ENCODE assay signal across 9 mouse cellular contexts in genomic region chr8:84945235-84945632, GRCm38 (mm10). TPM values are rescaled to one million over a fixed set of nuclear protein-coding genes. Genes with fewer than 3 reads are reported as not detected.
DNase-seq lines count a peak whose midpoint lies in the region; ATAC-seq lines count a peak whose summit lies in the region.
"Had no signal": no experiment of that assay in that cellular context is flagged by ENCODE, and none has a peak within 500 bp of the region (broad histone marks: within the 10 kb centered on the region; RNA-seq: fewer than 3 reads in every experiment).

No protein-coding gene starts in this region.

- ATAC-seq in kidney, embryonic 15.5 days (replicated peaks; ENCODE audit: low FRiP score): peak; percentile 12; the same call in 1 of the 2 replicates
- ATAC-seq in hindbrain, embryonic 15.5 days (ENCODE audit: low FRiP score, low read depth): peak; percentile 65
- ATAC-seq in midbrain, embryonic 11.5 days (ENCODE audit: low FRiP score): peak; percentile 56

- peak overlapping the region; percentile 84 for H3K4me2 ChIP-seq in kidney, embryonic 15.5 days
- H3K4me2 ChIP-seq in hindbrain, embryonic 15.5 days: peak overlapping the region; percentile 62
- peak overlapping the region; percentile 92 for H3K4me2 ChIP-seq in midbrain, embryonic 11.5 days

- H3K27ac ChIP-seq in kidney, embryonic 15.5 days: no peak overlapping the region
- peak overlapping the region; percentile 85 for H3K27ac ChIP-seq in hindbrain, embryonic 15.5 days (replicated peaks)
- H3K27ac ChIP-seq in midbrain, embryonic 11.5 days (ENCODE audit: low read depth, low read length): no peak overlapping the region

- H3K4me3 ChIP-seq in kidney, embryonic 15.5 days (replicated peaks): peak overlapping the region; percentile 48
- peak overlapping the region; percentile 64 for H3K4me3 ChIP-seq in hindbrain, embryonic 15.5 days
- peak overlapping the region; percentile 57; the same call in 1 of the 2 replicates for H3K4me3 ChIP-seq in midbrain, embryonic 11.5 days (ENCODE audit: low read depth, low read length)

- no peak overlapping the region for H3K9ac ChIP-seq in kidney, embryonic 15.5 days
- H3K9ac ChIP-seq in hindbrain, embryonic 15.5 days: peak overlapping the region; percentile 79
- no peak overlapping the region for H3K9ac ChIP-seq in midbrain, embryonic 11.5 days (ENCODE audit: low read length)

- 4% methylated on average over 11 of the region's 11 CpGs for WGBS in kidney, embryonic 15.5 days
- WGBS in hindbrain, embryonic 15.5 days: under 1% methylated on average over 11 of the region's 11 CpGs
- 4% methylated on average over 11 of the region's 11 CpGs for WGBS in midbrain, embryonic 11.5 days

- DNase-seq in kidney, adult 8-10 months: no peak
- peak; percentile 62 to 70 for DNase-seq in cerebellum, postnatal 25 days
- DNase-seq in midbrain, embryonic 11.5 days (ENCODE audit: low spot score, missing footprints): no peak
- DNase-seq in ovary, postnatal 36 days (ENCODE audit: low spot score): no peak
- DNase-seq in ovary, postnatal 10 days (ENCODE audit: low spot score): no peak
- DNase-seq in adrenal gland, postnatal 14 days: no peak

- H3K36me3 ChIP-seq in kidney, embryonic 15.5 days: no peaks in the 10 kb centered on the region
- H3K36me3 ChIP-seq in hindbrain, embryonic 15.5 days: no peaks in the 10 kb centered on the region
- H3K36me3 ChIP-seq in midbrain, embryonic 11.5 days (ENCODE audit: control insufficient read depth, insufficient read depth, low read length): no peaks in the 10 kb centered on the region

- peaks cover 88% of the 10 kb centered on the region for H3K27me3 ChIP-seq in kidney, embryonic 15.5 days
- H3K27me3 ChIP-seq in hindbrain, embryonic 15.5 days: peaks cover 22% of the 10 kb centered on the region
- peaks cover 40% of the 10 kb centered on the region for H3K27me3 ChIP-seq in midbrain, embryonic 11.5 days (ENCODE audit: control insufficient read depth, insufficient read depth, low read length)

- H3K9me3 ChIP-seq in kidney, embryonic 15.5 days (replicated peaks): no peaks in the 10 kb centered on the region
- H3K9me3 ChIP-seq in hindbrain, embryonic 15.5 days: no peaks in the 10 kb centered on the region
- no peaks in the 10 kb centered on the region for H3K9me3 ChIP-seq in midbrain, embryonic 11.5 days (ENCODE audit: control insufficient read depth, low read length)

- H3K4me1 ChIP-seq in kidney, embryonic 15.5 days: peaks cover 20% of the 10 kb centered on the region
- H3K4me1 ChIP-seq in hindbrain, embryonic 15.5 days (replicated peaks): peaks cover 34% of the 10 kb centered on the region
- peaks cover 23% of the 10 kb centered on the region for H3K4me1 ChIP-seq in midbrain, embryonic 11.5 days (ENCODE audit: control insufficient read depth, insufficient read depth, low read length)

RNA-seq across cellular contexts. Expression of gene Rtbdn, which starts 1.6 kb away (rescaled TPM):
- 0.45 and 0.49 TPM in 2 replicates for polyA plus RNA-seq in kidney, embryonic 15.5 days (2015; fragmentation: Nextera tagmentation; extraction: Ambion mirVana)
- polyA plus RNA-seq in hindbrain, embryonic 15.5 days (2015; fragmentation: Nextera tagmentation; extraction: Ambion mirVana): 2.8 and 3.5 TPM in 2 replicates
- polyA plus RNA-seq in midbrain, embryonic 11.5 days (2014; fragmentation: Nextera tagmentation; extraction: Ambion mirVana): 0.15 TPM in 1 of 2 replicates, not detected in the other
- not detected in 2 replicates for total RNA-seq in adrenal gland, postnatal 14 days (2021)

RNA-seq across cellular contexts. Expression of gene Mast1, which starts 8.1 kb away (rescaled TPM):
- 0.40 and 0.48 TPM in 2 replicates for polyA plus RNA-seq in kidney, embryonic 15.5 days (2015; fragmentation: Nextera tagmentation; extraction: Ambion mirVana)
- 72.4 and 81.1 TPM in 2 replicates for polyA plus RNA-seq in hindbrain, embryonic 15.5 days (2015; fragmentation: Nextera tagmentation; extraction: Ambion mirVana)
- polyA plus RNA-seq in midbrain, embryonic 11.5 days (2014; fragmentation: Nextera tagmentation; extraction: Ambion mirVana): 8.8 and 10.2 TPM in 2 replicates
- 1.2 and 3.1 TPM in 2 replicates for total RNA-seq in adrenal gland, postnatal 14 days (2021)

RNA-seq across cellular contexts. Expression of gene Gm49661, which starts 24.0 kb away (rescaled TPM):
- not detected in 2 replicates for polyA plus RNA-seq in kidney, embryonic 15.5 days (2015; fragmentation: Nextera tagmentation; extraction: Ambion mirVana)
- not detected in 2 replicates for polyA plus RNA-seq in hindbrain, embryonic 15.5 days (2015; fragmentation: Nextera tagmentation; extraction: Ambion mirVana)
- not detected in 2 replicates for polyA plus RNA-seq in midbrain, embryonic 11.5 days (2014; fragmentation: Nextera tagmentation; extraction: Ambion mirVana)
- 2.1 TPM in 1 of 2 replicates, not detected in the other for total RNA-seq in adrenal gland, postnatal 14 days (2021)
- polyA plus RNA-seq: stomach, embryonic 16.5 days had no signal

RNA-seq across cellular contexts. Expression of gene Prdx2, which starts 24.2 kb away (rescaled TPM):
- polyA plus RNA-seq in kidney, embryonic 15.5 days (2015; fragmentation: Nextera tagmentation; extraction: Ambion mirVana): 808 and 824 TPM in 2 replicates
- 1,124 and 1,185 TPM in 2 replicates for polyA plus RNA-seq in hindbrain, embryonic 15.5 days (2015; fragmentation: Nextera tagmentation; extraction: Ambion mirVana)
- 1,298 and 1,349 TPM in 2 replicates for polyA plus RNA-seq in midbrain, embryonic 11.5 days (2014; fragmentation: Nextera tagmentation; extraction: Ambion mirVana)
- 532 and 572 TPM in 2 replicates for total RNA-seq in adrenal gland, postnatal 14 days (2021)

RNA-seq across cellular contexts. Expression of gene Rnaseh2a, which starts 24.3 kb away (rescaled TPM):
- 125 and 129 TPM in 2 replicates for polyA plus RNA-seq in kidney, embryonic 15.5 days (2015; fragmentation: Nextera tagmentation; extraction: Ambion mirVana)
- 54.2 and 59.8 TPM in 2 replicates for polyA plus RNA-seq in hindbrain, embryonic 15.5 days (2015; fragmentation: Nextera tagmentation; extraction: Ambion mirVana)
- 113 and 121 TPM in 2 replicates for polyA plus RNA-seq in midbrain, embryonic 11.5 days (2014; fragmentation: Nextera tagmentation; extraction: Ambion mirVana)
- 88.3 and 96.4 TPM in 2 replicates for total RNA-seq in adrenal gland, postnatal 14 days (2021)

Comparison
In these comparisons a context has a peak if more than half of its experiments do, and no peak if none do; other contexts are left out.
1. ATAC-seq: peak in every context shown above with its lines; median percentile 65 in hindbrain, embryonic 15.5 days; 56 in midbrain, embryonic 11.5 days; 12 in kidney, embryonic 15.5 days.
2. DNase-seq: peak in cerebellum, postnatal 25 days (2 of 2); none in kidney, adult 8-10 months (0 of 2), midbrain, embryonic 11.5 days (single experiment), ovary, postnatal 36 days (single experiment), ovary, postnatal 10 days (single experiment) and adrenal gland, postnatal 14 days (single experiment).
3. Peak in every context shown above with its lines, with median percentiles within 50 percentile points of each other: H3K4me2 ChIP-seq and H3K4me3 ChIP-seq.